Mouse (Mus musculus): Measurements from ENCODE around the gene Def6. TPM values are rescaled to one million over a fixed set of nuclear protein-coding genes. Genes with fewer than 3 reads are reported as not detected.

Def6 gene
- 4.6 and 5.5 TPM in 2 replicates for polyA plus RNA-seq (2015; fragmentation: Nextera tagmentation; extraction: Ambion mirVana)

DNA sequence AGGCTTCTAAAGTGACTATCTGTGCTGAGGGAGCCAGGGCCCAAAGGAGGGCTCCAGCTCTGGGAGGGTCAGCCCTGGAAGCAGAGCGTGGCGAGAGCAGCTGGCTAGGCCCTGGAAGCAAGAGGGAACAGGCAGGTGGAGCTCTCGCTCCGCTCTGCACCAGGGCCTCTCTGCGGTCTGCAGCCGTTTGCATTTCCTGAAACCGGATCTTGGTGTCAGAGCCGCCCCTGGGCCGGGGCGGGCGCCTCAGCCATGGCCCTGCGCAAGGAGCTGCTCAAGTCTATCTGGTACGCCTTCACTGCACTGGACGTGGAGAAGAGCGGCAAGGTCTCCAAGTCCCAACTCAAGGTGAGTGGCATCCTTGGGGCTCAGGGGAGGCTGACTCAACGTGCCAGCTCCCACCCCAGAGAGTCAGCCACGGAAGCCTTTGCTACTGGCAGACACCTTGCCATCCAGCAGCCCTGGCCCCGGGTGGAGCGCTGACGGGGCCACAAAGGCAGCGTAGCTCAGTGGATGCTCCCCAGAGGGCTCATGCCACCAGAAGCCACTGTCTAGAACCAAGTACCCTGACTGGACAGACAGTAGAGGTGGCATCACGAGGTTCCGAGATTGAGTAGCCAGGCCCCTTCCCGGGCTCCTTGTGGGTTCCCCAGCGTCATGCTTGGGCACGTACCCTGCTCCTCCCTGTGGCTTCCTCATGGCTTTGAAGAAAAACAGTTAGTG is at the start of gene Def6:
Def6 (plus strand) TSS at position 188 of the 723 bp plus-strand sequence.

DNA sequence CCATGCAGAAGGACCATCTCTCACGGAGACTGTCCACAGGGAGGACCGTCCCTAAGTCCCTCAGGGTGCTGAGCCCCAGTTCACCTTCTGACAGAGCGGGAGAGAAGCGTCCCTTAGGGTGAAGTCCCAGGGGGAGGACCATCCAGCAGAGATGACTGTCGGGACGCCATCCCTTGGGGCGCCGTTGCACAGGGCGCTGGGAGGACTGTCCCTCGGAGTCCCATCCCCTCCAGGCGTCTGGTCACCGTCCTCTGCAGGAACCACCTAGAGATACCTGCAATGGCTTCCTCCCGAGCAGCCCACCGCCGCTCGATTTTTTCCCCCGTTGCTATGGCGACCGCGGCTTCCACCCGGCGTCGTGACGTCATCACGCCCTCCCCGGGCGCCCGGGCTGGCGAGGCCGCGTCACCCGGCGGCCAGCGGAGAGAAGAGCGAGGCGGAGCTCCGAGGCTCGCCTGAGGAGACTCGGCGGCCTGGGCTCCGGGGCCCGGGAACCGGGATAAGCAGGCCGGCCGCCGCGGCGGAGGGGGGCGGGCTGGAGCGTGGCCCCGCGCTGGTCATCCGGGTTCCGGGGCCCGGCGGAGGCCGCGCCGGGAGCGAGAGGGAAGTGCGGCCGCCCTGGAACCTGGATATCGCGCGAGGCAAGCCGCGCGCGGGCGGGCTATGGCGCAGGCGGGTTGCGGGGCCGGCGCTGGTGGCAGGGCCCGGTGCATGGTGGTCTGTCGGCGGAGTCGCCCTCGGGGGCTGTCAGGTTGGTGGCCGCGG is 30.6 kb upstream of the Def6 start, which contains the start of gene Zfp523:
Zfp523 (plus strand) TSS at position 355 of the 765 bp plus-strand sequence.

DNA sequence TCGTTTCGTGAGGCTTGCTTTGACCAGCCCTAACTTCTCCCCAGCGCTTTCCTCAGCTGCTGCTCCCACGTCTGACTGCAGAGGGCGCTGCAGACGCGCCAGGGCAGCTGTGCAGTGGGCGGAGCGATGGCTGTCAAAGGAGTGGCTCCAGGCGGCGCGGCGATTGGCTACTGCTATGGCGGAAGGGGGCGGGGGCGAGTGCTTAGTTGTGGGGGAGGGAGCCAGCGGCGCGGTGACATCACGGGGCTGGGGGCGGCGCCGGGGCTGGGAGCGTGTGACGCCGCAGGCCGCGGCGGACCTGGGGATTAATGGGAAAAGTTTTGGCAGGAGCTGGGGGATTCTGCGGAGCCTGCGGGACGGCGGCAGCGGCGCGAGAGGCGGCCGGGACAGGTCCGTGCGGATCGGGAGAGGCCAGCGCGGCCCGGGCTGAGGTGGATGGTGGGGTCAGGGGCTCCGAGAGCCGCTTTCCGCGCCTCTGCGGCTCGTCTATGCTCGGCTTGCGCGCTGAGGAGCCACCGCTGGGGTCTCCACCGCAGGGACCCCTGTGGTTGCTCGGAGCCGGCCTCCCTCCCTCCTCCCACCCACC is 25.0 kb downstream of the Def6 start, which contains the start of gene Ppard:
Ppard (plus strand) TSS at position 226 of the 586 bp plus-strand sequence.

Other genes with a start within 250 kb of the Def6 start
- gene Tcp11, start 127.1 kb upstream of the Def6 start, polyA plus RNA-seq (2015; fragmentation: Nextera tagmentation; extraction: Ambion mirVana) = 1.3 and 1.5 TPM in 2 replicates
- 2.3 and 6.1 TPM in 2 replicates for gene Scube3, start 65.6 kb upstream of the Def6 start, polyA plus RNA-seq (2015; fragmentation: Nextera tagmentation; extraction: Ambion mirVana)
- 22.7 and 24.7 TPM in 2 replicates for gene Zfp523, start 30.6 kb upstream of the Def6 start, polyA plus RNA-seq (2015; fragmentation: Nextera tagmentation; extraction: Ambion mirVana)
- 1.0 and 1.7 TPM in 2 replicates for gene Ppard, start 24.9 kb downstream of the Def6 start, polyA plus RNA-seq (2015; fragmentation: Nextera tagmentation; extraction: Ambion mirVana)
- gene Fance, start 105.7 kb downstream of the Def6 start, polyA plus RNA-seq (2015; fragmentation: Nextera tagmentation; extraction: Ambion mirVana) = 21.6 and 30.3 TPM in 2 replicates
- 508 and 655 TPM in 2 replicates for gene Rpl10a, start 120.7 kb downstream of the Def6 start, polyA plus RNA-seq (2015; fragmentation: Nextera tagmentation; extraction: Ambion mirVana)
- gene Tead3, start 143.0 kb downstream of the Def6 start, polyA plus RNA-seq (2015; fragmentation: Nextera tagmentation; extraction: Ambion mirVana) = 4.6 and 6.3 TPM in 2 replicates
- gene Tulp1, start 157.4 kb downstream of the Def6 start, polyA plus RNA-seq (2015; fragmentation: Nextera tagmentation; extraction: Ambion mirVana) = 3.3 and 4.6 TPM in 2 replicates

Data from adrenal gland, postnatal 0 days (tissue).